Comparison of ENCODE assay signal across 13 mouse cellular contexts in genomic region chr2:131097087-131097486, GRCm38 (mm10). TPM values are rescaled to one million over a fixed set of nuclear protein-coding genes. Genes with fewer than 3 reads are reported as not detected.
A peak's percentile ranks its signal among the peaks of the same experiment; 100 is the strongest.
DNase-seq lines count a peak whose midpoint lies in the region; ATAC-seq and TF ChIP-seq lines count a peak whose summit lies in the region.
"Had no signal": no experiment of that assay in that cellular context is flagged by ENCODE, and none has a peak within 500 bp of the region (broad histone marks: within the 10 kb centered on the region; RNA-seq: fewer than 3 reads in every experiment).

No protein-coding gene starts in this region.

- no peak overlapping the region for H3K4me3 ChIP-seq in heart, embryonic 10.5 days
- no peak overlapping the region for H3K4me3 ChIP-seq in liver, embryonic 11.5 days (ENCODE audit: low read depth, low read length)
- no peak overlapping the region for H3K4me3 ChIP-seq in liver, postnatal 0 days (ENCODE audit: low read depth, low read length)
- H3K4me3 ChIP-seq in liver, embryonic 13.5 days (replicated peaks), result no peak overlapping the region
- H3K4me3 ChIP-seq: forebrain, embryonic 12.5 days; neural tube, embryonic 12.5 days had no signal

- no peaks in the 10 kb centered on the region for H3K27me3 ChIP-seq in heart, embryonic 10.5 days (ENCODE audit: insufficient read depth, poor library complexity, severe bottlenecking)
- no peaks in the 10 kb centered on the region for H3K27me3 ChIP-seq in liver, embryonic 11.5 days (replicated peaks; ENCODE audit: control insufficient read depth, insufficient read depth, low read length)
- no peaks in the 10 kb centered on the region for H3K27me3 ChIP-seq in liver, postnatal 0 days (ENCODE audit: insufficient read depth, low read length)
- H3K27me3 ChIP-seq in liver, embryonic 13.5 days, result no peaks in the 10 kb centered on the region
- H3K27me3 ChIP-seq: forebrain, embryonic 12.5 days; neural tube, embryonic 12.5 days had no signal

- no peaks in the 10 kb centered on the region for H3K36me3 ChIP-seq in heart, embryonic 10.5 days
- H3K36me3 ChIP-seq in liver, embryonic 11.5 days (ENCODE audit: control insufficient read depth, insufficient read depth, low read length), result no peaks in the 10 kb centered on the region
- H3K36me3 ChIP-seq in liver, postnatal 0 days (replicated peaks; ENCODE audit: insufficient read depth, low read length), result no peaks in the 10 kb centered on the region
- no peaks in the 10 kb centered on the region for H3K36me3 ChIP-seq in liver, embryonic 13.5 days
- H3K36me3 ChIP-seq: forebrain, embryonic 12.5 days; neural tube, embryonic 12.5 days had no signal

- no peak for DNase-seq in heart, embryonic 10.5 days (ENCODE audit: low spot score)
- no peak for DNase-seq in heart, postnatal 25 days (ENCODE audit: low spot score)
- no peak for DNase-seq in liver, embryonic 11.5 days (ENCODE audit: low spot score)
- DNase-seq in liver, postnatal 0 days, result no peak
- DNase-seq in NIH3T3 (ENCODE audit: low read depth), result peak; percentile 17
- DNase-seq in liver, embryonic 13.5 days, result no peak
- no peak for DNase-seq in cerebellum, adult 18-20 months
- no peak for DNase-seq in layer of hippocampus, adult 18-20 months (ENCODE audit: low spot score in 2 of 2)

- WGBS in heart, embryonic 10.5 days, result 77% methylated on average over 4 of the region's 4 CpGs
- WGBS in liver, embryonic 11.5 days, result 85% methylated on average over 4 of the region's 4 CpGs
- 69% methylated on average over 4 of the region's 4 CpGs for WGBS in liver, postnatal 0 days (ENCODE audit: insufficient replicate concordance)
- 76% methylated on average over 4 of the region's 4 CpGs for WGBS in liver, embryonic 13.5 days (ENCODE audit: insufficient replicate concordance)

- no peak for TF ChIP-seq CTCF in liver, postnatal 0 days (IDR thresholded peaks at IDR 0.05; ENCODE audit: low read depth)

- H3K9me3 ChIP-seq in heart, embryonic 10.5 days, result no peaks in the 10 kb centered on the region
- no peaks in the 10 kb centered on the region for H3K9me3 ChIP-seq in liver, embryonic 11.5 days (ENCODE audit: control insufficient read depth, low read length)
- H3K9me3 ChIP-seq in liver, postnatal 0 days (ENCODE audit: low read length), result no peaks in the 10 kb centered on the region
- no peaks in the 10 kb centered on the region for H3K9me3 ChIP-seq in liver, embryonic 13.5 days (replicated peaks)
- H3K9me3 ChIP-seq: forebrain, embryonic 12.5 days; neural tube, embryonic 12.5 days had no signal

- intact Hi-C loops in heart, postnatal 25 days (cut with DNase I), result loop anchor here (5.0 kb wide), 1 partner anchor 110 kb away; the partner anchor contains the start of gene Ap5s1

- ATAC-seq in liver, embryonic 11.5 days (replicated peaks; ENCODE audit: low FRiP score), result no peak
- ATAC-seq in liver, postnatal 0 days, result no peak
- ATAC-seq in liver, embryonic 13.5 days (ENCODE audit: low read depth), result no peak

- TF ChIP-seq EP300 in liver, postnatal 0 days (IDR thresholded peaks at IDR 0.05; ENCODE audit: low read depth), result no peak

- peak overlapping the region; percentile 86; the same call in 1 of the 2 replicates for H3K27ac ChIP-seq in heart, embryonic 10.5 days
- peak overlapping the region; percentile 91 for H3K27ac ChIP-seq in liver, embryonic 11.5 days (ENCODE audit: low read depth, low read length)
- no peak overlapping the region for H3K27ac ChIP-seq in liver, postnatal 0 days (ENCODE audit: low read depth)
- H3K27ac ChIP-seq in liver, embryonic 13.5 days, result peak overlapping the region; percentile 95
- H3K27ac ChIP-seq: neural tube, embryonic 12.5 days had no signal

- H3K9ac ChIP-seq in liver, embryonic 11.5 days (ENCODE audit: low read depth, low read length), result no peak overlapping the region
- H3K9ac ChIP-seq in liver, postnatal 0 days (replicated peaks), result no peak overlapping the region
- H3K9ac ChIP-seq in liver, embryonic 13.5 days, result peak overlapping the region; percentile 61; the same call in 1 of the 2 replicates
- H3K9ac ChIP-seq: forebrain, embryonic 12.5 days; neural tube, embryonic 12.5 days had no signal

- H3K4me1 ChIP-seq in heart, embryonic 10.5 days, result peaks cover 18% of the 10 kb centered on the region
- peaks cover 7% of the 10 kb centered on the region for H3K4me1 ChIP-seq in liver, embryonic 11.5 days (replicated peaks; ENCODE audit: control insufficient read depth, insufficient read depth, low read length)
- H3K4me1 ChIP-seq in liver, postnatal 0 days (ENCODE audit: insufficient read depth), result peaks cover 16% of the 10 kb centered on the region
- H3K4me1 ChIP-seq in liver, embryonic 13.5 days (replicated peaks), result peaks cover 36% of the 10 kb centered on the region
- H3K4me1 ChIP-seq: neural tube, embryonic 12.5 days had no signal

- H3K4me2 ChIP-seq in liver, embryonic 11.5 days, result no peak overlapping the region
- no peak overlapping the region for H3K4me2 ChIP-seq in liver, postnatal 0 days (ENCODE audit: low read depth, low read length)
- peak overlapping the region; percentile 46; the same call in 1 of the 2 replicates for H3K4me2 ChIP-seq in liver, embryonic 13.5 days
- H3K4me2 ChIP-seq: forebrain, embryonic 12.5 days had no signal

RNA-seq across cellular contexts. Expression of gene Siglec1, which starts 10.5 kb away (rescaled TPM):
- 0.05 and 0.08 TPM in 2 replicates for polyA plus RNA-seq in heart, embryonic 10.5 days (2016; fragmentation: Nextera tagmentation; extraction: Ambion mirVana)
- 1 to 10 TPM; 1.6 to 2.2 TPM for total RNA-seq in heart, postnatal 25 days (2021)
- 0.73 and 0.78 TPM in 2 replicates for polyA plus RNA-seq in liver, embryonic 11.5 days (2014; fragmentation: Nextera tagmentation; extraction: Ambion mirVana)
- polyA plus RNA-seq in liver, postnatal 0 days (2015; fragmentation: Nextera tagmentation; extraction: Ambion mirVana), result 1.9 and 2.0 TPM in 2 replicates
- polyA plus RNA-seq in liver, embryonic 13.5 days (2015; fragmentation: Nextera tagmentation; extraction: Ambion mirVana), result 0.49 and 0.56 TPM in 2 replicates
- total RNA-seq in layer of hippocampus, adult 18-20 months (2021), result under 1 TPM; 0.36 to 0.47 TPM

RNA-seq across cellular contexts. Expression of gene Hspa12b, which starts 30.0 kb away (rescaled TPM):
- polyA plus RNA-seq in heart, embryonic 10.5 days (2016; fragmentation: Nextera tagmentation; extraction: Ambion mirVana), result 10.0 and 10.8 TPM in 2 replicates
- total RNA-seq in heart, postnatal 25 days (2021), result 10 to 100 TPM; 32.5 to 43.1 TPM
- polyA plus RNA-seq in liver, embryonic 11.5 days (2014; fragmentation: Nextera tagmentation; extraction: Ambion mirVana), result 5.5 TPM in 2 replicates
- polyA plus RNA-seq in liver, postnatal 0 days (2015; fragmentation: Nextera tagmentation; extraction: Ambion mirVana), result 0.65 and 0.67 TPM in 2 replicates
- 2.1 and 2.2 TPM in 2 replicates for polyA plus RNA-seq in liver, embryonic 13.5 days (2015; fragmentation: Nextera tagmentation; extraction: Ambion mirVana)
- 1 to 10 TPM; 6.1 to 8.3 TPM for total RNA-seq in layer of hippocampus, adult 18-20 months (2021)

RNA-seq across cellular contexts. Expression of gene Adam33, which starts 33.5 kb away (rescaled TPM):
- 4.2 and 6.5 TPM in 2 replicates for polyA plus RNA-seq in heart, embryonic 10.5 days (2016; fragmentation: Nextera tagmentation; extraction: Ambion mirVana)
- 1 to 10 TPM in 1 of 2 experiments, under 1 TPM in 1; 0.99 to 2.3 TPM for total RNA-seq in heart, postnatal 25 days (2021)
- 0.31 and 0.95 TPM in 2 replicates for polyA plus RNA-seq in liver, embryonic 11.5 days (2014; fragmentation: Nextera tagmentation; extraction: Ambion mirVana)
- polyA plus RNA-seq in liver, postnatal 0 days (2015; fragmentation: Nextera tagmentation; extraction: Ambion mirVana), result 1.2 TPM in 2 replicates
- 0.45 and 0.71 TPM in 2 replicates for polyA plus RNA-seq in liver, embryonic 13.5 days (2015; fragmentation: Nextera tagmentation; extraction: Ambion mirVana)
- under 1 TPM; 0.18 to 0.74 TPM for total RNA-seq in layer of hippocampus, adult 18-20 months (2021)
- total RNA-seq: common myeloid progenitor, adult 5-6 weeks had no signal

RNA-seq across cellular contexts. Expression of gene Gm11037, which starts 36.2 kb away (rescaled TPM):
- polyA plus RNA-seq in heart, embryonic 10.5 days (2016; fragmentation: Nextera tagmentation; extraction: Ambion mirVana), result not detected in 2 replicates
- total RNA-seq in heart, postnatal 25 days (2021), result not detected
- not detected in 2 replicates for polyA plus RNA-seq in liver, embryonic 11.5 days (2014; fragmentation: Nextera tagmentation; extraction: Ambion mirVana)
- not detected in 2 replicates for polyA plus RNA-seq in liver, postnatal 0 days (2015; fragmentation: Nextera tagmentation; extraction: Ambion mirVana)
- polyA plus RNA-seq in liver, embryonic 13.5 days (2015; fragmentation: Nextera tagmentation; extraction: Ambion mirVana), result not detected in 2 replicates
- total RNA-seq in layer of hippocampus, adult 18-20 months (2021), result not detected
- total RNA-seq: common myeloid progenitor, adult 5-6 weeks; left cerebral cortex, adult 18-20 months; megakaryocyte-erythroid progenitor cell, adult 5-6 weeks had no signal
- polyA plus RNA-seq: forebrain, embryonic 12.5 days; neural tube, embryonic 12.5 days had no signal

RNA-seq across cellular contexts. Expression of gene Gfra4, which starts 54.2 kb away (rescaled TPM):
- 3.3 and 4.9 TPM in 2 replicates for polyA plus RNA-seq in heart, embryonic 10.5 days (2016; fragmentation: Nextera tagmentation; extraction: Ambion mirVana)
- total RNA-seq in heart, postnatal 25 days (2021), result 1 to 10 TPM; 6.6 to 7.0 TPM
- 2.9 and 3.5 TPM in 2 replicates for polyA plus RNA-seq in liver, embryonic 11.5 days (2014; fragmentation: Nextera tagmentation; extraction: Ambion mirVana)
- polyA plus RNA-seq in liver, postnatal 0 days (2015; fragmentation: Nextera tagmentation; extraction: Ambion mirVana), result 0.07 and 0.26 TPM in 2 replicates
- 0.23 and 0.52 TPM in 2 replicates for polyA plus RNA-seq in liver, embryonic 13.5 days (2015; fragmentation: Nextera tagmentation; extraction: Ambion mirVana)
- 10 to 100 TPM; 61.4 to 65.5 TPM for total RNA-seq in layer of hippocampus, adult 18-20 months (2021)
- total RNA-seq: common myeloid progenitor, adult 5-6 weeks; megakaryocyte-erythroid progenitor cell, adult 5-6 weeks had no signal
